Mouse (Mus musculus) heart, postnatal 10 days (tissue): ENCODE data around the gene Astn2. TPM values are rescaled to one million over a fixed set of nuclear protein-coding genes. Genes with fewer than 3 reads are reported as not detected.

ENCODE experiments used
- DNase-seq, 2 experiments: peaks; one replicate each; pipeline ENCODE4 v3.0.0; 2021
- intact Hi-C: fragments of 180-260 bp; cut with DNase I; formaldehyde crosslinking; loops from one replicate; pipeline ENCODE4 v1.15.1; 2025
- total RNA-seq, 2 experiments: library from RNA; stranded (reverse); gene quantifications; 2 replicates each; pipeline ENCODE4 v1.2.3; 2021

The Astn2 gene
- 1 to 10 TPM; 2.5 to 3.1 TPM for total RNA-seq

- peak in 1 of 2 experiments; percentile 6 for DNase-seq
- intact Hi-C loops: no loop called here
Measured at GRCm38 (mm10) chr4:66404201-66404711, at the start of gene Astn2. Gene Astn2, minus strand, starts transcription at chr4:66404611.

GRCm38 (mm10) chr4:66450115-66450514 lies 45.7 kb upstream of the Astn2 start:
- peak in 1 of 2 experiments; percentile 3 for DNase-seq
- intact Hi-C loops: no loop called here

- DNase-seq: no peak
- intact Hi-C loops: no loop called here
Measured at GRCm38 (mm10) chr4:66431256-66431655, 26.8 kb upstream of the Astn2 start.

- intact Hi-C loops: no loop called here
- DNase-seq: peak; percentile 56 to 57
Measured at GRCm38 (mm10) chr4:66425804-66426203, 21.4 kb upstream of the Astn2 start.

GRCm38 (mm10) chr4:66414778-66415177 lies 10.4 kb upstream of the Astn2 start:
- intact Hi-C loops: no loop called here
- DNase-seq: no peak

GRCm38 (mm10) chr4:66405086-66405485 lies 675 bp upstream of the Astn2 start:
- DNase-seq: peak in 1 of 2 experiments; percentile 10
- intact Hi-C loops: no loop called here

- intact Hi-C loops: no loop called here
- peak; percentile 27 to 31 for DNase-seq
Measured at GRCm38 (mm10) chr4:66403708-66404200, 657 bp downstream of the Astn2 start.

GRCm38 (mm10) chr4:66403116-66403707 lies 1.2 kb downstream of the Astn2 start:
- intact Hi-C loops: no loop called here

GRCm38 (mm10) chr4:66402611-66403010 lies 1.8 kb downstream of the Astn2 start:
- peak; percentile 10 to 14 for DNase-seq
- intact Hi-C loops: no loop called here

More at GRCm38 (mm10) chr4:66403116-66403707, 1.2 kb downstream of the Astn2 start:
- peak in 1 of 2 experiments; percentile 10 for DNase-seq

GRCm38 (mm10) chr4:66401186-66401681 lies 3.2 kb downstream of the Astn2 start:
- intact Hi-C loops: loop anchor here (2.0 kb wide), 1 partner anchor 746 kb away; no protein-coding TSS in a partner anchor
- DNase-seq: peak in 1 of 2 experiments; percentile 9

GRCm38 (mm10) chr4:66399066-66399465 lies 5.3 kb downstream of the Astn2 start:
- peak; percentile 22 to 54 for DNase-seq
- intact Hi-C loops: no loop called here

GRCm38 (mm10) chr4:66397216-66397615 lies 7.2 kb downstream of the Astn2 start:
- intact Hi-C loops: no loop called here
- no peak for DNase-seq

GRCm38 (mm10) chr4:66393294-66393693 lies 11.1 kb downstream of the Astn2 start:
- intact Hi-C loops: no loop called here
- no peak for DNase-seq

GRCm38 (mm10) chr4:66390480-66390879 lies 13.9 kb downstream of the Astn2 start:
- no peak for DNase-seq
- intact Hi-C loops: no loop called here

- no peak for DNase-seq
- intact Hi-C loops: no loop called here
Measured at GRCm38 (mm10) chr4:66378586-66378985, 25.8 kb downstream of the Astn2 start.

- peak; percentile 30 to 57 for DNase-seq
- intact Hi-C loops: no loop called here
Measured at GRCm38 (mm10) chr4:66370557-66371071, 33.8 kb downstream of the Astn2 start.

GRCm38 (mm10) chr4:66365500-66365899 lies 38.9 kb downstream of the Astn2 start:
- DNase-seq: no peak
- intact Hi-C loops: no loop called here

GRCm38 (mm10) chr4:66344632-66345031 lies 59.8 kb downstream of the Astn2 start:
- DNase-seq: no peak
- intact Hi-C loops: no loop called here

GRCm38 (mm10) chr4:66337443-66337842 lies 67.0 kb downstream of the Astn2 start:
- intact Hi-C loops: no loop called here
- no peak for DNase-seq

GRCm38 (mm10) chr4:66330600-66331285 lies 73.7 kb downstream of the Astn2 start:
- DNase-seq: no peak
- intact Hi-C loops: no loop called here

- DNase-seq: no peak
- intact Hi-C loops: no loop called here
Measured at GRCm38 (mm10) chr4:66321051-66321450, 83.4 kb downstream of the Astn2 start.
